Mouse (Mus musculus) midbrain, embryonic 14.5 days (tissue): ENCODE measurements around the gene Wdr19. TPM values are rescaled to one million over a fixed set of nuclear protein-coding genes. Genes with fewer than 3 reads are reported as not detected.
"Not testable (repeated sequence)": the region's sequence is repeated elsewhere in the genome, so short reads cannot be mapped to it uniquely, and the experiment has no call there.

Experiments used
- ATAC-seq: fragments of 200-750 bp; cut with Nextera tagmentation; 2 replicates; pipeline ENCODE4 v1.8.0; 2017; ENCODE audit warnings: moderate number of reproducible peaks, moderate library complexity; ENCODE audit not compliant: low FRiP score, low TSS enrichment
- DNase-seq: peaks from one replicate; pipeline ENCODE4 v3.0.0-alpha.2; 2015
- H3K27ac ChIP-seq: fragments of 300-500 bp; sonication (generic); replicated peaks from 2 replicates; pipeline ENCODE4 v1.5.1; 2014; ENCODE audit warnings: mild to moderate bottlenecking, low read depth, low read length, moderate library complexity
- H3K27me3 ChIP-seq: fragments of 300-500 bp; sonication (generic); 2 replicates; pipeline ENCODE4 v1.6.1; 2014; ENCODE audit warnings: low read length, control low read depth, mixed read lengths; ENCODE audit not compliant: control insufficient read depth, insufficient read depth
- H3K36me3 ChIP-seq: fragments of 300-500 bp; sonication (generic); 2 replicates; pipeline ENCODE4 v1.6.1; 2014; ENCODE audit warnings: low read length, control low read depth; ENCODE audit not compliant: control insufficient read depth, insufficient read depth
- H3K4me1 ChIP-seq: fragments of 300-500 bp; sonication (generic); 2 replicates; pipeline ENCODE4 v1.6.1; 2014; ENCODE audit warnings: mild to moderate bottlenecking, antibody characterized with exemption, low read length, control low read depth; ENCODE audit not compliant: control insufficient read depth, insufficient read depth
- H3K4me2 ChIP-seq: fragments of 300-500 bp; sonication (generic); 2 replicates; pipeline ENCODE4 v1.6.1; 2014; ENCODE audit warnings: mild to moderate bottlenecking, low read length, moderate library complexity
- H3K4me3 ChIP-seq: fragments of 300-500 bp; sonication (generic); replicated peaks from 2 replicates; pipeline ENCODE4 v1.5.1; 2014; ENCODE audit warnings: low read depth, low read length
- H3K9ac ChIP-seq: fragments of 300-500 bp; sonication (generic); replicated peaks from 2 replicates; pipeline ENCODE4 v1.6.1; 2014; ENCODE audit warnings: mild to moderate bottlenecking, low read length, moderate library complexity
- H3K9me3 ChIP-seq: fragments of 300-500 bp; sonication (generic); 2 replicates; pipeline ENCODE4 v1.6.1; 2016; ENCODE audit warnings: low read length, control low read depth, mixed read lengths; ENCODE audit not compliant: control insufficient read depth
- WGBS: fragments of 180-500 bp; shearing (Covaris S2); extraction: QIAGEN DNeasy Blood & Tissue Kit; methylation state at CpG from one replicate; pipeline ENCODE4 v1.1.7; 2014; 5-methylcytosine and 5-hydroxymethylcytosine counted together
- polyA plus RNA-seq: library from polyadenylated mRNA; unstranded; fragments of >200 nt; fragmentation: Nextera tagmentation; extraction: Ambion mirVana; gene quantifications from 2 replicates; pipeline ENCODE4 v1.2.1, GENCODE M21; 2014

Wdr19 gene
- polyA plus RNA-seq, 1 experiment from 2014 or later: 18.3 TPM

DNA sequence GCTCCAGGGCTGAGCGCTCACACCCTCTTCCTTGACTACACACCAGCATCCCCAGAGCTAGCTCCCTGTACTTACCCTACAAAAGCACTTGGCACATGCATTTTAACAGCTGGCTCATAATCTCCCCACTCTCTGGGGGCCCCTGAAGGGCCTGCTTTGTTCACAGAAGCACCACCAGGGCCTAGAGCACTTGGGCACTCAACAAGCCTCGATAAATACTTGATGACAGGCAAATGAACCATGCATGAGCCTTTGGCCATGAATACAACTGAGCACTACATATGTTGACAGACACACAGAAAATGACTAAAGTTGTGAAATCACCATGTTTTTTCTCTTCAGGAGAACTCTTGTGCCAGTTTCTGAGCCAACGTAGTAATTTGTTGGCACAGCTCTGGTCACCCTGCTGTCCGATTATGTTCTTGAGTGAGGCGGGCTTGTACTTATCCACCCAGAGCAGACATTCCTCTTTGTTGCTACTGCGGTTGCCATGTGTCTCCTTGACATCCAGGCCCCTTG, 79.7 kb downstream of the Wdr19 start:
- WGBS: 84% methylated on average over 6 of the region's 6 CpGs
- Histone ChIP-seq H3K4me1 (no peaks in the 10 kb centered on the region), H3K9me3 (no peaks in the 10 kb centered on the region), H3K27ac (no peak overlapping the region), H3K36me3 (peaks cover 20% of the 10 kb centered on the region), H3K9ac (no peak overlapping the region), H3K27me3 (no peaks in the 10 kb centered on the region), H3K4me3 (no peak overlapping the region), H3K4me2 (no peak overlapping the region)
- no peak for ATAC-seq
- peak; percentile 4 for DNase-seq

DNA sequence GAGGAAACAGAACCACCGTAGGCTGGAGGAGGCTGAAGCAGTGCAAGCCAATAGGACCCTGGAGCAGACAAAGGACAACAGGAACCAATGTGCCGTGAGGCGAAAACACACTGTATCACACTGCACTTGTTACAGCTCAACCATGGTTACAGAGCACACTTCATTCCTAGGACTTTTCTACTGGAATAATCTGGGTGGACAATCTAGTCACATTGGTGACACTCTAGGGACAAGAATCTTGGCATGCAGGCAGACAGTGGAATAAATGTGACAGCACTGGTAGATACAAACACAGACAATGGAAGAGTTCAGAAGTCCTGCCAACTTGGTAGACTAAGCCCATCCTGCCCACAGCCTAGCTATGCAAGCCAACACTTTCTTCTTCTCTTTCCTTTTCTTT, 81.7 kb downstream of the Wdr19 start:
- 94% methylated on average over 3 of the region's 3 CpGs for WGBS
- Histone ChIP-seq H3K9me3 (no peaks in the 10 kb centered on the region), H3K27me3 (no peaks in the 10 kb centered on the region), H3K27ac (no peak overlapping the region), H3K4me1 (no peaks in the 10 kb centered on the region), H3K36me3 (peaks cover 19% of the 10 kb centered on the region), H3K4me3 (no peak overlapping the region), H3K4me2 (no peak overlapping the region), H3K9ac (no peak overlapping the region)
- no peak for ATAC-seq
- no peak for DNase-seq

DNA sequence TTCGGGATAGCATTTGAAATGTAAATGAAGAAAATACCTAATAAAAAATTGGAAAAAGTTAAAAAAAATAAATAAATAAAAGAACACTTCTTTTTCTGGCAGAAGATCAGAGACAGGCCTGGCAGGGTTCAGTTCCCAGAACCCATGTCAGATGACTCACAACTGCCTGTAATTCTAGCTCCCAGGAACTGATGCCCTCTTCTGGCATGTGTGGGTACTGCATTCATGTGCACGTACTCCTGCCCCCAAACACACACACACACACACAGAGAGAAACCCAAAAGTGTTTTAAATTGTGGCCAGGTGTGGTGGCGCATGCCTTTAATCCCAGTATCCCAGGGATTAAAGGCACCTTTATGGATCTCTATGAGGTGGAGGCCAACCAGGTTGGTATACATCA, 84.7 kb downstream of the Wdr19 start:
- Histone ChIP-seq H3K9ac (no peak overlapping the region), H3K9me3 (no peaks in the 10 kb centered on the region), H3K27me3 (no peaks in the 10 kb centered on the region), H3K4me2 (no peak overlapping the region), H3K4me3 (no peak overlapping the region), H3K4me1 (no peaks in the 10 kb centered on the region), H3K36me3 (peaks cover 25% of the 10 kb centered on the region), H3K27ac (no peak overlapping the region)
- no peak for ATAC-seq
- no peak for DNase-seq
- WGBS: 95% methylated on average over 3 of the region's 3 CpGs

DNA sequence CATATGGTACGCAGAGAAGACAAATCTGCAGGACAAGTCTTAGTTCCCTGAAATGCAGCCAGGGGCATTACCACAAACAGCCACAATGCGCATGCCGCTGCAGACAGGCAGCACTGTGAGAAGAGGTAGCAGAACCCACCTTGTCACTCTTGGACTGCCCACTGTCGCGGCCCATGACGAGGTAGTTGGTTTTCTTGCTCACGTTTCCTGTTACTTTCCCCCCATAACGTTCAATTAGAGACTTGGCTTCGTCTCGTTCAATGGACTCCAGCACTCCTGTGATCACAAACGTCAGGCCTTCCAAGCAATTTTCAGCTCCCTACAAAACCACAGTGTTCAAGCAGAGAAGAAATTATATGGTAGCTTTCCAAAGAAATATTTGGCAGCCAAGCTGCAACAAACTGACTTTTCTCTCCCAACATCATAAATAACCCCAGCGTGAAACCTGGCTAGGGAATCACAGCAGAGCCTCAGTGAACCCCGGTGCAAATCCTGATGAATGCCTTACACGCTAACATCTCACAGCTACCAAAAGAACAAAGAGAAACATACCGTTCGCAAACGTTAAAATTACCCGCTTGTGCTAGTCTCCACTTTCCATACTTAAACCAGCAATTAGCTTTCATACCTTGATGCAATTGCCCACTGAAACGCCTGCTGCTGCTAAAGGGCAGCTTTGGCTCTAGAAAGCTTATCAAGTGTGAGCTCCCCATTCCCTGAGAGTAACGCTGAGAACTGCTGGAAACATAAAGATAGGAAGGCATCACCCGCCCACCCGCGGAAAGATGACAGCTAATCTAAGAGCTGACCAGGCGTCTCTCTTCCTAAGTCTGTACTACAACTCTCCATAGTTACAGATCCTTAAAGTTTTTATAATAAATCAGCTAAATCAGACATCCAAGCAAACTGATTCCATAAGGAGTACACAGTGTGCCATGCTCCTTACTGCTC, 88.5 kb downstream of the Wdr19 start:
- Histone ChIP-seq H3K36me3 (peaks cover 36% of the 10 kb centered on the region), H3K4me2 (no peak overlapping the region), H3K4me3 (no peak overlapping the region), H3K9ac (no peak overlapping the region), H3K9me3 (no peaks in the 10 kb centered on the region), H3K27me3 (no peaks in the 10 kb centered on the region), H3K4me1 (no peaks in the 10 kb centered on the region), H3K27ac (no peak overlapping the region)
- 94% methylated on average over 24 of the region's 24 CpGs for WGBS
- ATAC-seq: no peak
- no peak for DNase-seq

DNA sequence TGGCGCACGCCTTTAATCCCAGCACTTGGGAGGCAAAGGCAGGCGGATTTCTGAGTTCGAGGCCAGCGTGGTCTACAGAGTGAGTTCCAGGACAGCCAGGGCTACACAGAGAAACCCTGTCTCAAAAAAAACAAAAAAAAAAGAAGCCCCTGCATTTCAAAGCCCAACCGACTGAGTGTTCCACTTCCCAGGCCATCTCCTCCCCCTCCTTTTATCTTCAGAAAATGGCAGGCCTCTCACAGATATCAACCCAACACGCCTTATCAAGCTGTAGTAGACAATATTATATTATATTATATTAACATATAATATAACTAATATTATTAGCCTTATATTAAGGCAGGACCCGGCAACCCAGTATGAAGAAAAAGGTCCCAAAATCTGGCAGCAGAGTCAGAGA, 89.5 kb downstream of the Wdr19 start:
- not testable (repeated sequence) for ATAC-seq, H3K27me3 ChIP-seq, H3K9me3 ChIP-seq, H3K9ac ChIP-seq, H3K4me2 ChIP-seq, DNase-seq, H3K4me1 ChIP-seq, H3K4me3 ChIP-seq, H3K27ac ChIP-seq
- peaks cover 36% of the 10 kb centered on the region for H3K36me3 ChIP-seq
- 89% methylated on average over 8 of the region's 8 CpGs for WGBS

DNA sequence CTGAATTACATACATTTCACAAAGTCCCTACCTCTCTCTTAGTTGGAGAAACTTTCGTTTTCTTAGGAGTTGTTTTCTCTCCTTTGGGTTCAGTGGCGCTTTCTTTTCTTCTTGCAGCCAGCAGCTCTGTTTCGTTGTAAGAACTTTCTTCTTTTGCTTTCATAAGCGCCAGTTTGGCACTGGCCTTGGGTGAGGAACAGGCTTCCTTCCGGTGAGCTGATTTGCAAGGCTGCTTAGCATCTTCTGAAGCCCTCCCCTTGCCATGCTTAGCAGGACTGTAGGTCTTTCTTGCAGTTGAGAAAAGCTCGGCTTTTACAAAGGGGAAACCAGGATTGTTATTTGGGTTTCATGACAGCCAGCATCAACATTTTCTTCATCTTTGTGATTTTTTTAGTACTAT, 94.1 kb downstream of the Wdr19 start:
- H3K9me3 ChIP-seq: no peaks in the 10 kb centered on the region
- ATAC-seq: no peak
- WGBS: 91% methylated on average over 6 of the region's 6 CpGs

DNA sequence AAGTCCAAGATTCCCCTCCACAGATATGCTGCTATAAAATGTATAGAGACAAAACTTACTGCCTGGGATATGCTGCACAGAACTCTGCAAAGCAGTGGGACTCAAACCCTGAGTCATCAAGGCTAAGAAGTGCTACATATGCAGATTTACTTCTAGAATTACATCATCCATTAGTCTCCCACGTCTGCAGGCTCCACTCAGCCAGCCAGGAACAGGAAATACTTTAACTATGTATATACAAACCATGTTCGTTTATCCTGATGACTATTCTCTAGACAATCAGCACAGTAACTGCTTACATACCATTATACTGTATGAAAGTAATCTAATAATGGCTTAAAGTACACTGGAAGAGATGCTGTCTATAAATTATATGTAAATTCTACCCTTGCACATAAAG, 94.8 kb downstream of the Wdr19 start:
- Histone ChIP-seq H3K36me3 (peaks cover 20% of the 10 kb centered on the region), H3K4me1 (no peaks in the 10 kb centered on the region), H3K27me3 (no peaks in the 10 kb centered on the region), H3K9me3 (no peaks in the 10 kb centered on the region), H3K27ac (no peak overlapping the region), H3K4me2 (no peak overlapping the region), H3K4me3 (no peak overlapping the region), H3K9ac (no peak overlapping the region)
- WGBS: 88% methylated on average over 2 of the region's 2 CpGs
- DNase-seq (no peak), ATAC-seq (no peak)

More for the DNA sequence above, 94.1 kb downstream of the Wdr19 start:
- H3K27me3 ChIP-seq: no peaks in the 10 kb centered on the region
- H3K4me1 ChIP-seq: no peaks in the 10 kb centered on the region
- DNase-seq: no peak
- no peak overlapping the region for H3K4me2 ChIP-seq
- no peak overlapping the region for H3K4me3 ChIP-seq
- H3K36me3 ChIP-seq: peaks cover 21% of the 10 kb centered on the region
- no peak overlapping the region for H3K9ac ChIP-seq
- no peak overlapping the region for H3K27ac ChIP-seq

DNA sequence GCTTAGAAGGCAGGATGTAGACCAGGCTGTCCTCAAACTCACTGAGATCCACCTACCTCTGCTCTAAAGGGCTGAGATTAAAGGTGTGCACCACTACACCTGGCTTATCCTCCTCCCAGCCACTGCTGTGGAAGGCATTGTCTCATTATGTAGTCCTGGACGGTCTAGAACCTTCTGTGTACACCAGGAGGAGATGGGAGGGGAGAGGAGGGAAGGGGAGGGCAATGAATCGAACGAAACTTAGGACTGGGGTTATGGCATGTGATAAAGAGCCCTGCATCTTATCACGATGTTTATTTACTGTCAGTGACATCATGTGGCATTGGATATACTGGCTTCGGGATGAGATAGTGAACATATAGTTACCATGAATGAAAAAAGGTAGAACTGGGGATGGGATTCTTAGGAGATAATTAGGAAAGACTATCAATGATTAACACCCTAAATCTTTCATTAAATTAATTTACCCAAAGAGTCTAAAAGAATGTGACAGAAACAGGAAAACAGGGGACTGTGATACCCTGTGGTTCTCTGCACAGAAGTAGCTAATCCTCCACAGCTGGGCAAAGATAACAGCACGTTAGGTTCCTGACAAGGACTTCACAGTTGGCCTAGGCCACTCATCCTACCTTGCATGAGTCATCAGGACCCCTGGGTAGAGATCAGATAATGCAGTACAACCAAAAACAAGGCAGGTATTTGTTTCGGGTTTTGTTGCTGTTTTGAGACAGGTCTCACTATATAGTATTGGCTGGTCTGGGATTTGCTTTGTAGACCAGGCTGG, 98.9 kb downstream of the Wdr19 start:
- no peak for ATAC-seq
- H3K27ac ChIP-seq: no peak overlapping the region

More for the DNA sequence above, 98.9 kb downstream of the Wdr19 start:
- DNase-seq: no peak
- peaks cover 18% of the 10 kb centered on the region; the same call in 1 of the 2 replicates for H3K36me3 ChIP-seq
- no peak overlapping the region for H3K4me3 ChIP-seq
- 92% methylated on average over 7 of the region's 7 CpGs for WGBS
- H3K9ac ChIP-seq: no peak overlapping the region
- no peaks in the 10 kb centered on the region for H3K4me1 ChIP-seq
- H3K27me3 ChIP-seq: no peaks in the 10 kb centered on the region
- no peaks in the 10 kb centered on the region for H3K9me3 ChIP-seq
- no peak overlapping the region for H3K4me2 ChIP-seq
